Mouse (Mus musculus): Measurements from ENCODE around the gene Gclm. TPM values are rescaled to one million over a fixed set of nuclear protein-coding genes. Genes with fewer than 3 reads are reported as not detected.

Gclm gene
- 596 and 604 TPM in 2 replicates for polyA plus RNA-seq (2016; fragmentation: Nextera tagmentation; extraction: Ambion mirVana)

DNA sequence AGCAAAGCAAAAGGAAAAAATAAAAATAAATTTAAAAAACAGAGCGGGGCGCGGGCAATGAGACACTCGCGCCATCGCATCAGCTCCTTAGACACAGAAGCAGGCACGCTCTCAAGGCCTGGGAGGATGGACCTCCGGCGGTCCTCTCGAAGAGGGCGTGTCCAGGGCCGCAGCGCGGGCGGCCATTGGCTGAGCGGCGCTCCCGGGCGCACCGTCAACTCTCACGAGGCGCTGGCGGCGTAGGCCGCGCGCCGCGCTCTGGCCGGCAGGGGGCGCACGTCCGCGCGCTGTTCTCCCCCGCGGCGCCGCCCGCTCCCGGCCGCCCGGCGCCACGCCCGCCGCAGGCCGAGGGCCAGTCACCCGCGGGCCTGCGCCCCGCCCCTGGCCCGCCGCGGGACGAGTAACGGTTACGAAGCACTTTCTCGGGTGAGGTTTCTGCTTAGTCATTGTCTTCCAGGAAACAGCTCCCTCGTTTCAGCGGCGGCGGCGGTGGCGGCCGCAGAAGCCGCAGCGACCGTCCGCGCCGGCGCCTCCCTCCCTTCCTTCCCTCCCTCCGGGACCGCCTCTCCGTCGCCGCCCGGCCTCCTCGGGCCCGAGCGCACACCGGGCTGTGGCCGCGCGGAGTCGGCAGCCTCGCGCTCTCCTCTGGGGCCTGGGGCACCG is at the start of gene Gclm:
Gclm (plus strand) TSS at position 343 of the 663 bp plus-strand sequence.
- ATAC-seq = peak; percentile 89
- Histone ChIP-seq H3K36me3 (peaks cover 15% of the 10 kb centered on the region), H3K27me3 (replicated peaks) (no peaks in the 10 kb centered on the region), H3K4me3 (peak within 1 kb of the TSS; percentile 99), H3K9ac (peak within 1 kb of the TSS; percentile 100), H3K9me3 (replicated peaks) (no peaks in the 10 kb centered on the region), H3K4me2 (peak within 1 kb of the TSS; percentile 75), H3K4me1 (peaks cover 56% of the 10 kb centered on the region), H3K27ac (peak within 1 kb of the TSS; percentile 100)
- WGBS (ENCODE audit: insufficient replicate concordance) = under 1% methylated on average over 64 of the region's 90 CpGs

DNA sequence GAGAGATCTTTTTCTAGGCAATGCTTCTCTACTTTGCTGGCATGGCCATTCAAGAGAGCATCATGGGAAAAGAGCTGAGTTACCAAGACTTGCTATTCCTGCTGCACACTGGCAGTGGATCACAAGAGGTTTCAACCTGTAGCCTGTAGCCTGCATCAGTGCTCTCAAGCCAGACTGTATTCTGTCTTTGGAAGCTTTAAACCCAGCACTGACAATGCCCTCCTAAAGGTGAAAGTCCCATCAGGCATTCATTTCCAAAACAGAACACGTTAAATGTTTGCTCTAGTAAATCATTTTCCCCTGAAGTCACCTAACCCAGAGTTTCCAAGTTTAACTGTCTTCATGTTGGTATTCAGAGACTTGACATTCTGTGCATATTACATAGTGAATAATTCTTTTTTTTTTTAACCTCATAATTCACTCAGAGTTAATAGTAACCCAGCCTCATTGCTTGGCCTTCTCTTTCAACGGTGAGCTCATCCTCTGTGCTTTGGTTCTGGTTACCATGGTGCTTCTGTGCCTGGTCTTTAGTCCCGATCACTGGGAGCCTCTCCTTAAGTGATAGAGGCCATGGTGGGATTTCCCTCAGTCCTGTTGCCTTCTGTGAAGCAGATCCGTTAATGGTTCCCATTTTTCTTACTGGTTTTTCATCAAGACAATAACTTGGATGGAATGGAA is 48.6 kb upstream of the Gclm start:
- Histone ChIP-seq H3K27ac (no peak overlapping the region), H3K4me3 (no peak overlapping the region), H3K9ac (no peak overlapping the region), H3K4me1 (no peaks in the 10 kb centered on the region), H3K27me3 (replicated peaks) (no peaks in the 10 kb centered on the region), H3K9me3 (replicated peaks) (no peaks in the 10 kb centered on the region), H3K4me2 (no peak overlapping the region), H3K36me3 (no peaks in the 10 kb centered on the region)
- WGBS (ENCODE audit: insufficient replicate concordance) = 65% methylated on average over 4 of the region's 4 CpGs
- no peak for ATAC-seq

DNA sequence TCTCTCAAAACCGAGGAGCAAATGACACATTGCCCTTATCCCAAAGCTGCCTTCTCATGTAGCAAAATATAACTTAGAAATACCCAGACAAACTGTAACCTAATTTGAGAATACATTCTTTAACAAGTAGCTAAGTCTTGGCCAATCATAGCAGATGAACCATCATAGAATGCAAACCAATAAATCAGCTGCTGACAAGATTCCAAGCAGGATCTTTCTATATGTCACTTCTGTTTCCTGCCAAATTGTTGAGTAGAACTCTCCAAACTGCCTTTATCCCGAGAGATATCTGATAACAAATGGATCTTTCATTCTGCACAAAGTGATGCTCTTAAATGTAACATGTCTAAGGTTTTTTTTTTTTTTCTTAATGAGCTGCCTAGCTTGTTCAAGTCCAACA is 46.8 kb upstream of the Gclm start:
- Histone ChIP-seq H3K4me1 (peaks cover 11% of the 10 kb centered on the region; the same call in 1 of the 2 replicates), H3K9me3 (replicated peaks) (no peaks in the 10 kb centered on the region), H3K36me3 (no peaks in the 10 kb centered on the region), H3K27me3 (replicated peaks) (no peaks in the 10 kb centered on the region), H3K4me3 (no peak overlapping the region), H3K27ac (0 out of 2 replicates have a peak overlapping the region, but pooled peaks have one; percentile 30), H3K9ac (no peak overlapping the region), H3K4me2 (no peak overlapping the region)
- no peak for ATAC-seq
- 52% methylated on average over 2 of the region's 2 CpGs for WGBS (ENCODE audit: insufficient replicate concordance)

DNA sequence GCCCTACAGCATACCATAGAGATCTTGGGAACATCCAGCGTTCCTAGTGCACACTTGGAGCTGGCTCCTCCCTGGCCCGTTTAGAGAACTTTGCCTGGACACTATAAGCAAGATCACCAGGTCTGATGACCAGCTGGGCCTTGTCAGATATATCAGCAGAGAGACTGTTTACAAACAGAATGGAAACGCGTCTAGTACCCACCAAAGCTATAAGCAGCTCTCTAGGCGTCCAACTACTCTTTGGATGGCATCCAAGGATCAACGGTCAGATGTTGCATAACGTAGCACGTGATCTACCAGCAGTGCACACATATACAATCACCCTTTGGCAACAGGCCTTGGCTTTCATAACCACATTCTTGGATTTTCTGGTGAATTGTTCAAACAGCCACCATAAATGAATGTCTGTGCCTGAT is 46.4 kb upstream of the Gclm start:
- Histone ChIP-seq H3K9ac (no peak overlapping the region), H3K27ac (0 out of 2 replicates have a peak overlapping the region, but pooled peaks have one; percentile 30), H3K9me3 (replicated peaks) (no peaks in the 10 kb centered on the region), H3K36me3 (no peaks in the 10 kb centered on the region), H3K4me1 (peaks cover 11% of the 10 kb centered on the region; the same call in 1 of the 2 replicates), H3K4me3 (no peak overlapping the region), H3K4me2 (no peak overlapping the region), H3K27me3 (replicated peaks) (no peaks in the 10 kb centered on the region)
- ATAC-seq = peak; percentile 70
- 68% methylated on average over 8 of the region's 8 CpGs for WGBS (ENCODE audit: insufficient replicate concordance)

DNA sequence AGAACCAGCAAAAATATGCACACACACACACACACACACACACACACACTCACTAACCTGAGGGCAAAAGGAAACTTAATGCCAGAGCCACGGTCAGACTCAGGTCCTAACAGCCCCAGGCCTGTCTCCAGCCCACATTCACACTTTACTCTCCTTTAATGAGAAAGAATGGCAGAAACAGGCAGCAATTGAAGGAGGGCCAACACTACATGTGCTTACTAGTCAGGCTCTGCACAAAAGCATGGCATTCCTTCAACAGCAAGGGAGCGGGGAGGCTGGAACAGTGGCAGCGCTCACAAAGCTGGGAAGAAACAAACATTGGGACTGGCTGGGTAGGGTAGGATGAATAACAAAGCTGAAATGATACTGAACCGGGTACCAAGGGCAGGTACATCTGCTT is 45.8 kb upstream of the Gclm start:
- Histone ChIP-seq H3K9me3 (replicated peaks) (no peaks in the 10 kb centered on the region), H3K4me3 (no peak overlapping the region), H3K27me3 (replicated peaks) (no peaks in the 10 kb centered on the region), H3K9ac (no peak overlapping the region), H3K4me1 (peaks cover 11% of the 10 kb centered on the region; the same call in 1 of the 2 replicates), H3K27ac (no peak overlapping the region), H3K36me3 (no peaks in the 10 kb centered on the region), H3K4me2 (no peak overlapping the region)
- 79% methylated on average over 4 of the region's 4 CpGs for WGBS (ENCODE audit: insufficient replicate concordance)
- no peak for ATAC-seq

DNA sequence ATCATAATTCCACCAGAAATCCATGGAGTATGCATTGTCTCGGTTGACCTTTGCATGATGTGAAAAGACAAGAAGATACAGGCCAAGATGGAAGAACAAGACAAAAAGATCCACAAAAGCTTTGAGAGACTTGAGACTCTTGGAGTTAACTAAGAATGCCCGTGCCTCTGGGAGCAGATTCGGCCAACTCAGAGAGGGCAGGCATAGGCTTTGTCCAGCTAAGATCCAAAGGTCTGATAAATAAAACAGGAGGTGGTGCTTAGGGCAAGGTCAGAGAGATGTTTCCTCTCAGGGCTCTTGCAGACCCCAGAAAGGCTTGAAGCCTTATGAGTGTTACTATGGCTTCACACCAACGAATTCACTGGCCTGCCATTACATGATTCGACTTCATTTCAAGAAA is 45.3 kb upstream of the Gclm start:
- no peak overlapping the region for H3K4me3 ChIP-seq
- H3K4me1 ChIP-seq = peaks cover 11% of the 10 kb centered on the region; the same call in 1 of the 2 replicates
- no peak overlapping the region for H3K27ac ChIP-seq
- H3K9ac ChIP-seq = no peak overlapping the region
- H3K4me2 ChIP-seq = no peak overlapping the region
- no peaks in the 10 kb centered on the region for H3K9me3 ChIP-seq (replicated peaks)
- H3K36me3 ChIP-seq = no peaks in the 10 kb centered on the region
- ATAC-seq = no peak
- no peaks in the 10 kb centered on the region for H3K27me3 ChIP-seq (replicated peaks)
- WGBS (ENCODE audit: insufficient replicate concordance) = 75% methylated on average over 5 of the region's 5 CpGs

DNA sequence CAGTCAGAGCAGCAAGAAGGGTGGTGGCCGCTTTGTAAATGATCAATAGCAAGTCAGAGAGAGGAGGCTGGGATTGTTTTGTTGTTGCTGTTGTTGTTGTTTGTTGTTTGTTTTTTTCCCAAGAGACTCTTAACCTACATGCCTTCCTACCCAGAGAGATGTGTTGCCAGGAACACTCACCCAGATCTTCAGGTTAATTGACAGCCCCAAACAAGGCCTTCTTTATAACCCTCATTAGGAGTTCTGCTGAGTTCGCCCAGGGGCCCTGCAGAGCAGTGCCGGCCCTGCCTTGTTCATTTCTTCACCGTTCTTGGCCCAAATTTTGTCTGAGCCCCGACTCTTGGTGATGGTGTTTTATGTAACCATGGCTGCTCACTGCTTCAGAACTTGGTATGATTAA is 44.9 kb upstream of the Gclm start:
- no peak overlapping the region for H3K27ac ChIP-seq

DNA sequence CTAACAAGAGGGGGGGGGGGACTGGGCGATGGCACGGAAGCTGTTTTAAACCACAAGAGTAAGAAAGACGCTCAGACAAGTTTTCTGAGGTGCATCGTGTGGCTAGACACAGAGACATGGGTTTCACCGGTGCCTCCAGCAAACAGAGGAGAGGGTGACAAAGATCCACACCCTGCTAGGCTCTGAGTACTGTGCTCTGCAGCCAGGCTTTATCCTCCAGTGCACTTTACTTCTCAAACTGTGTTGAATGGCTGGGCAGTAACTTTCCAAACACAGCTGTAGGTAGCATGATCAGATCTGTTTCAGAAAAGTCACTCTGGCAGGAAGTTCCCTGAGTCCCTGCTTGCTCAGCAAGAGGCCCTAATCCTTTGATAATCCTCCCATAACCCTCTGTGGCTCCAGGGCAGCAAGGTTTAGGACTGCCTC is 43.0 kb upstream of the Gclm start:
- H3K27me3 ChIP-seq (replicated peaks) = no peaks in the 10 kb centered on the region
- H3K4me2 ChIP-seq = no peak overlapping the region
- no peak overlapping the region for H3K4me3 ChIP-seq
- ATAC-seq = no peak
- no peak overlapping the region for H3K9ac ChIP-seq
- 26% methylated on average over 5 of the region's 5 CpGs for WGBS (ENCODE audit: insufficient replicate concordance)
- peaks cover 11% of the 10 kb centered on the region; the same call in 1 of the 2 replicates for H3K4me1 ChIP-seq
- no peak overlapping the region for H3K27ac ChIP-seq
- H3K9me3 ChIP-seq (replicated peaks) = no peaks in the 10 kb centered on the region
- H3K36me3 ChIP-seq = no peaks in the 10 kb centered on the region

More for the DNA sequence above, 44.9 kb upstream of the Gclm start:
- Histone ChIP-seq H3K36me3 (no peaks in the 10 kb centered on the region), H3K27me3 (replicated peaks) (no peaks in the 10 kb centered on the region), H3K4me3 (no peak overlapping the region), H3K4me2 (no peak overlapping the region), H3K4me1 (peaks cover 11% of the 10 kb centered on the region; the same call in 1 of the 2 replicates), H3K9ac (no peak overlapping the region), H3K9me3 (replicated peaks) (no peaks in the 10 kb centered on the region)
- 75% methylated on average over 5 of the region's 5 CpGs for WGBS (ENCODE audit: insufficient replicate concordance)
- ATAC-seq = no peak

DNA sequence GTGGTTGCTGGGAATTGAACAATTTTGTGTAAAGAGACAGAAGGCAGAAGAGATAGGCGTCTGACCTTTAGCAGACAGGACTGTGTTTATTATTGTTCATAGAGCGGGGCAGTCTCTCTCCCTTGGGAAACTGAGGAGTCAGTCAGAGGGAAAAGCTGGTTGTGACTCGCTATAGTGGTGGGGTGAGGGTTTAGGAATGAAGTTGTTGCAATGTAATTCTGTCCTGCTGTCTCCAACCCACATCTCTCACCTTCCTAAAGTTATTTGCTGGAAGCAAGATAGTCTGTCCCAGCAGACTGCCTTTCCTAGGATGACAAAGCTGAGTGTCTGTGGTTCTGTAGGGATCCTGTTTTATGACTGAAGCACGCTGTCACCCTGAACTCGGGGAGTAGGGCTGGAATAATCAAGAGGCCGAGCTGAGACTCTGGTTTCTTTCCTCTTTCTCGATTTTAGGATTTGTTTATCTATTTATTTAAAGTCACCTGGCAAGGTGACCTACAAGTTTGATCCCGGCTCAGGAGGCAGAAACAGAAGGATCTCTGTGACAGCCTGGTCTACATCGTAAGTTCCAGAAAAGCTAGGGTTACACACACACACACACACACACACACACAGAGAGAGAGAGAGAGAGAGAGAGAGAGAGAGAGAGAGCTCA is 41.6 kb upstream of the Gclm start:
- ATAC-seq = no peak
- H3K27ac ChIP-seq = no peak overlapping the region
- no peak overlapping the region for H3K4me3 ChIP-seq
- no peak overlapping the region for H3K4me2 ChIP-seq
- no peaks in the 10 kb centered on the region for H3K27me3 ChIP-seq (replicated peaks)
- WGBS (ENCODE audit: insufficient replicate concordance) = 56% methylated on average over 9 of the region's 9 CpGs
- H3K9me3 ChIP-seq (replicated peaks) = no peaks in the 10 kb centered on the region
- H3K9ac ChIP-seq = no peak overlapping the region
- H3K36me3 ChIP-seq = no peaks in the 10 kb centered on the region
- H3K4me1 ChIP-seq = peaks cover 11% of the 10 kb centered on the region; the same call in 1 of the 2 replicates

DNA sequence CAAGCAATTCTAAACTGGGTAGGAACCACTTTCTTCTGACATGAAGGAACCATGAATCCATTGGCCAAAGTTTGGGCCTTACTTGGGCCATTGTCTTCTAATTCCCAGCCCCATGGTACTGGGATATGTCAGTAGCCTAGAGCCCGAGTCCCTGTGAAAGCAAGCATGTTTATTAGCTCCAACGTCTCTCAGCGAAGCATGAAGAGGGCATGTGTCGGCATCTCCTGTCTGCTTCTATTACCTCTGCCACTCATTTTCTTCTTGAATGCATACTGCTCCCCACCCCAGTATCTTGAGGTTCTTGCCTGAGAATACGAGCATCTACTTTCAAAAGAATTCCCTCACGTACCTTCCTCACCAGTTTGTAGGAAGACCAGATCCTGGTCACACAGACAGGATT is 39.6 kb upstream of the Gclm start:
- H3K4me1 ChIP-seq = peaks cover 16% of the 10 kb centered on the region; the same call in 1 of the 2 replicates
- no peaks in the 10 kb centered on the region for H3K36me3 ChIP-seq
- H3K4me3 ChIP-seq = no peak overlapping the region
- H3K27ac ChIP-seq = no peak overlapping the region
- ATAC-seq = no peak
- 72% methylated on average over 6 of the region's 6 CpGs for WGBS (ENCODE audit: insufficient replicate concordance)
- H3K9me3 ChIP-seq (replicated peaks) = no peaks in the 10 kb centered on the region
- H3K9ac ChIP-seq = no peak overlapping the region
- no peak overlapping the region for H3K4me2 ChIP-seq
- no peaks in the 10 kb centered on the region for H3K27me3 ChIP-seq (replicated peaks)

DNA sequence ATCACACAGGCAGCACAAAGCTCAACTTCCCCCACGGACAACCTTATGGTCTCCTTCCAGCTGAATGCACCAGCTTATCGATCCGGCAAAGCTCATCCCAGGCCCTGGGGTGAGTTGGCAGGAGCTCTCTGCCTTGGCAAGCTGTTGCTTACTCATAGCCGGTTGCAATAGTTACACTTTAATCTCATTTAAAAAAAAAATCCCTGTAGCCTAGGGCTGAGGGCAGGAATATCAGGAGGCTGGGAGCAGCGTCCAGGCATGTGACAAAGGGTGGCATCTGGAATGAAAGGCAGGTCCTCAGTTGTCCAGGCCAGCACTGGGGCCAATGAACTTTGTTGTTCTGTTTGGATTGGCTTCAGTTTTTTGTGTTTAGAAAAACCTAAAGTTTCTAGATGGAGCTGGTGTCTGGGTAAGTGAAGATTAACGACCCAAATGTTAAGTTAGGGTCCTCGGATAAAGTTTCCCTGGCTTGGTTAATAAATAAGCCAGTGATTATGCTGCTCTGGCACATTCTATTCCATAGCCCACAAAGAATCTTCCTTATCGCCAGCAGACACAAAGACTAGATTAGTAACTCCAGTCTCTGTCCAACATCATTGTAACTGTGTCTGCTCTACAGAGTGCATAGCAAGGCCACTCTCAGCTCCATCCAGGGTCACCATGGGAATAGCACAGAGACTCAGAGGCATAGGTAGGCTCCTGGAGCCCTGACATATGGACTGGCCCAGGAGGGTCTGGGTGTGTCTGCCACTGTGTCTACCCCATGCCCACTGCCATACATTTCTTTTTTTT is 38.9 kb upstream of the Gclm start:
- H3K9me3 ChIP-seq (replicated peaks) = no peaks in the 10 kb centered on the region
- no peak for ATAC-seq
- no peak overlapping the region for H3K27ac ChIP-seq
- H3K4me3 ChIP-seq = no peak overlapping the region
- H3K9ac ChIP-seq = no peak overlapping the region
- no peaks in the 10 kb centered on the region for H3K36me3 ChIP-seq
- no peak overlapping the region for H3K4me2 ChIP-seq
- H3K4me1 ChIP-seq = peaks cover 16% of the 10 kb centered on the region; the same call in 1 of the 2 replicates
- 63% methylated on average over 8 of the region's 8 CpGs for WGBS (ENCODE audit: insufficient replicate concordance)
- H3K27me3 ChIP-seq (replicated peaks) = no peaks in the 10 kb centered on the region
